Mouse (Mus musculus) midbrain, postnatal 0 days (tissue): ENCODE data around the gene Ankrd9. TPM values are rescaled to one million over a fixed set of nuclear protein-coding genes. Genes with fewer than 3 reads are reported as not detected.

Experiments used
- ATAC-seq: fragments of 200-750 bp; cut with Nextera tagmentation; 2 replicates; pipeline ENCODE4 v1.8.0; 2017; ENCODE audit warnings: moderate number of reproducible peaks, mild to moderate bottlenecking, moderate TSS enrichment, moderate library complexity; ENCODE audit not compliant: low FRiP score
- DNase-seq: peaks from one replicate; pipeline ENCODE4 v3.0.0-alpha.2; 2015; ENCODE audit warnings: low spot score
- H3K27ac ChIP-seq: fragments of 300-500 bp; sonication (generic); 2 replicates; pipeline ENCODE4 v1.5.1; 2014; ENCODE audit warnings: low read depth, mild to moderate bottlenecking, low read length, mixed read lengths
- H3K27me3 ChIP-seq: fragments of 300-500 bp; sonication (generic); 2 replicates; pipeline ENCODE4 v1.6.1; 2014; ENCODE audit warnings: low read length, control low read depth, mixed read lengths; ENCODE audit not compliant: insufficient read depth
- H3K36me3 ChIP-seq: fragments of 300-500 bp; sonication (generic); 2 replicates; pipeline ENCODE4 v1.6.1; 2014; ENCODE audit warnings: low read length, control low read depth, mixed read lengths; ENCODE audit not compliant: insufficient read depth
- H3K4me1 ChIP-seq: fragments of 300-500 bp; sonication (generic); 2 replicates; pipeline ENCODE4 v1.6.1; 2014; ENCODE audit warnings: mild to moderate bottlenecking, control low read depth, antibody characterized with exemption, low read length, mixed read lengths; ENCODE audit not compliant: insufficient read depth
- H3K4me2 ChIP-seq: fragments of 300-500 bp; sonication (generic); 2 replicates; pipeline ENCODE4 v1.6.1; 2014; ENCODE audit warnings: low read depth, mild to moderate bottlenecking, low read length, mixed read lengths; ENCODE audit not compliant: poor library complexity, severe bottlenecking
- H3K4me3 ChIP-seq: fragments of 300-500 bp; sonication (generic); 2 replicates; pipeline ENCODE4 v1.5.1; 2014; ENCODE audit warnings: low read depth, mild to moderate bottlenecking, low read length, moderate library complexity
- H3K9ac ChIP-seq: fragments of 300-500 bp; sonication (generic); replicated peaks from 2 replicates; pipeline ENCODE4 v1.6.1; 2014; ENCODE audit warnings: mild to moderate bottlenecking, low read length, moderate library complexity, mixed read lengths; ENCODE audit not compliant: poor library complexity, severe bottlenecking
- H3K9me3 ChIP-seq: fragments of 300-500 bp; sonication (generic); 2 replicates; pipeline ENCODE4 v1.6.1; 2016; ENCODE audit warnings: low read length, control low read depth
- CTCF ChIP-seq: IDR thresholded peaks from 2 replicates; pipeline ENCODE4 v1.5.1; 2016; ENCODE audit warnings: antibody characterized with exemption, mild to moderate bottlenecking
- WGBS: fragments of 180-500 bp; shearing (Covaris S2); extraction: QIAGEN DNeasy Blood & Tissue Kit; methylation state at CpG from one replicate; pipeline ENCODE4 v1.1.7; 2014; 5-methylcytosine and 5-hydroxymethylcytosine counted together
- polyA plus RNA-seq: library from polyadenylated mRNA; unstranded; fragments of >200 nt; fragmentation: Nextera tagmentation; extraction: Ambion mirVana; gene quantifications from 2 replicates; pipeline ENCODE4 v1.2.1, GENCODE M21; 2015
- total RNA-seq: library from RNA; depleted of rRNA; stranded (reverse); fragments of >200 nt; gene quantifications from 2 replicates; pipeline ENCODE4 v1.2.3, GENCODE M21; 2014; rRNA removed

The Ankrd9 gene
- total and polyA plus RNA-seq, 2 experiments from 2014 or later, result 13.4 to 14.0 TPM

GRCm38 (mm10) chr12:110932820-110933219 lies 46.0 kb downstream of the Ankrd9 start:
- H3K4me3 ChIP-seq, result no peak overlapping the region
- no peak for TF ChIP-seq CTCF
- 79% methylated on average over 5 of the region's 5 CpGs for WGBS
- H3K9ac ChIP-seq, result no peak overlapping the region
- H3K4me1 ChIP-seq, result no peaks in the 10 kb centered on the region
- no peaks in the 10 kb centered on the region for H3K27me3 ChIP-seq
- no peak for DNase-seq
- H3K9me3 ChIP-seq, result no peaks in the 10 kb centered on the region
- H3K4me2 ChIP-seq, result no peak overlapping the region
- H3K36me3 ChIP-seq, result peaks cover 42% of the 10 kb centered on the region
- H3K27ac ChIP-seq, result no peak overlapping the region
- no peak for ATAC-seq

Other genes with a start within 250 kb of the Ankrd9 start
- 33.8 and 38.7 TPM in 2 replicates for gene Wdr20, start 241.1 kb downstream of the Ankrd9 start, total RNA-seq
- 16.0 and 16.2 TPM in 2 replicates for gene Wdr20, start 241.1 kb downstream of the Ankrd9 start, polyA plus RNA-seq
- gene Mok, start 138.1 kb downstream of the Ankrd9 start, total RNA-seq, result 10.7 and 23.7 TPM in 2 replicates
- gene Mok, start 138.1 kb downstream of the Ankrd9 start, polyA plus RNA-seq, result 17.0 and 18.9 TPM in 2 replicates
- 4.5 and 5.4 TPM in 2 replicates for gene Zfp839, start 128.8 kb downstream of the Ankrd9 start, total RNA-seq
- gene Zfp839, start 128.8 kb downstream of the Ankrd9 start, polyA plus RNA-seq, result 1.7 and 1.9 TPM in 2 replicates
- 105 and 153 TPM in 2 replicates for gene Cinp, start 89.9 kb downstream of the Ankrd9 start, total RNA-seq
- 91.3 and 99.0 TPM in 2 replicates for gene Cinp, start 89.9 kb downstream of the Ankrd9 start, polyA plus RNA-seq
- 22.9 and 23.6 TPM in 2 replicates for gene Tecpr2, start 89.8 kb downstream of the Ankrd9 start, total RNA-seq
- gene Tecpr2, start 89.8 kb downstream of the Ankrd9 start, polyA plus RNA-seq, result 4.8 and 4.9 TPM in 2 replicates
- 11.3 and 14.9 TPM in 2 replicates for gene Rcor1, start 60.3 kb upstream of the Ankrd9 start, total RNA-seq
- gene Rcor1, start 60.3 kb upstream of the Ankrd9 start, polyA plus RNA-seq, result 2.5 and 2.7 TPM in 2 replicates
- 39.1 and 40.2 TPM in 2 replicates for gene Traf3, start 187.3 kb upstream of the Ankrd9 start, total RNA-seq
- 13.0 and 14.9 TPM in 2 replicates for gene Traf3, start 187.3 kb upstream of the Ankrd9 start, polyA plus RNA-seq
- gene 4930595D18Rik, start 205.5 kb upstream of the Ankrd9 start, total RNA-seq, result not detected in 2 replicates
- gene 4930595D18Rik, start 205.5 kb upstream of the Ankrd9 start, polyA plus RNA-seq, result 0.20 TPM in 1 of 2 replicates, not detected in the other